Comparison of ENCODE assay signal across 13 mouse cellular contexts in the genomic region with DNA sequence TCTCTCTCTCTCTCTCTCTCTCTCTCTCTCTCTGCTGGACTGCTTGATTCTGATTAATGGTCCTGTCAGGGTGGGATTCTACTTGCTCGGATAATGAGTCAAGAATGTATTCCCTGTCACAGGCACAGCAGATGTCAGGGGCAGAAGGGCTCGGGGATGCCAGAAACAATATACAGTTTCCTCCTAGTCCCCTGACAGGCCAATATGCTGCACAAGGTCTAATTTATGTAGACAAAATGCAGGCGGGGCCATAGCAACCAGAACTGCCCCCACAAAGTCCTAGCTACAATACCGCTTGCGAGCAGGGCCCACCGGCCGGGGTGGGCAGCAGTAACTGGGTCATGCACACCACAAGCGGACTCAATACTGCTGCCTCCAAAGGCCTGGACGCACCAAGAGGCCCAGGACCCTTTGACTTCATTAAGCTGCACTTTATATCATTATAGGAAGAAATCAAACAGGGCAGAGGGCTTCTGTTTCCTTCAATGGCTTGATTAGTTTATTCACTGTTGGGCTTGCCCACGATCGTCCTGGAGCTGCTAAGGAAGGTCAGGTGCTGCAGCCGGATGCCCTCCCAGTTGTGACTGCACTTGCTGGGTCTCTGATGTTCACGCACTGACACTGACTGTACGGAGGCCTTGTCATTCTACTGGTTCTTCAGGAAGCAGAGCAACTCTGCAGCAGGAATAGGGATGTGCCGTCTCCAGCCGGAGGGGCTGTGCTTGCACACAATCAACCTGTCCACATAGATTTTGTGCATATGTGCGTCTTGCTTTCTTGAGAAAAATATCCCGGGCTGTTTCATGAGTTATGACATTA.
DNase-seq lines count a peak whose midpoint lies in the region; ATAC-seq and TF ChIP-seq lines count a peak whose summit lies in the region.
"Had no signal": no experiment of that assay in that cellular context is flagged by ENCODE, and none has a peak within 500 bp of the region (broad histone marks: within the 10 kb centered on the region; RNA-seq: fewer than 3 reads in every experiment).

No protein-coding gene starts in this region.

- TF ChIP-seq CTCF in hindbrain, postnatal 0 days (IDR thresholded peaks at IDR 0.05; ENCODE audit: low read depth), result no peak
- no peak for TF ChIP-seq CTCF in lung, postnatal 0 days (IDR thresholded peaks at IDR 0.05)

- DNase-seq in heart, embryonic 10.5 days (ENCODE audit: low spot score), result no peak
- no peak for DNase-seq in forebrain, embryonic 10.5 days (ENCODE audit: extremely low spot score, low spot score)
- peak; percentile 62 for DNase-seq in hindbrain, postnatal 0 days (ENCODE audit: low spot score)
- DNase-seq in layer of hippocampus, adult 11-12 months (ENCODE audit: low spot score), result no peak
- no peak for DNase-seq in lung, postnatal 0 days (ENCODE audit: low spot score)
- no peak for DNase-seq in right cerebral cortex, postnatal 25 days
- DNase-seq: adrenal gland, postnatal 36 days; cerebellum, postnatal 25 days; heart, postnatal 10 days; liver, postnatal 0 days had no signal

- H3K9ac ChIP-seq in heart, embryonic 12.5 days, result no peak overlapping the region
- H3K9ac ChIP-seq in hindbrain, postnatal 0 days (replicated peaks; ENCODE audit: low read length), result no peak overlapping the region
- no peak overlapping the region for H3K9ac ChIP-seq in neural tube, embryonic 14.5 days (replicated peaks; ENCODE audit: low read depth, low read length)
- H3K9ac ChIP-seq in lung, postnatal 0 days (replicated peaks; ENCODE audit: low read depth), result no peak overlapping the region
- H3K9ac ChIP-seq: liver, postnatal 0 days had no signal

- H3K9me3 ChIP-seq in heart, embryonic 10.5 days, result no peaks in the 10 kb centered on the region
- no peaks in the 10 kb centered on the region for H3K9me3 ChIP-seq in heart, embryonic 12.5 days (replicated peaks)
- H3K9me3 ChIP-seq in forebrain, embryonic 10.5 days, result no peaks in the 10 kb centered on the region
- H3K9me3 ChIP-seq in hindbrain, postnatal 0 days (ENCODE audit: low read length), result no peaks in the 10 kb centered on the region
- H3K9me3 ChIP-seq in neural tube, embryonic 14.5 days (ENCODE audit: control insufficient read depth, low read length), result no peaks in the 10 kb centered on the region
- H3K9me3 ChIP-seq in lung, postnatal 0 days (ENCODE audit: low read length), result no peaks in the 10 kb centered on the region

- H3K4me1 ChIP-seq in heart, embryonic 10.5 days, result peaks cover 9% of the 10 kb centered on the region; the same call in 1 of the 2 replicates
- 0 out of 2 replicates have a peak, but pooled peaks cover 3% of the 10 kb centered on the region for H3K4me1 ChIP-seq in heart, embryonic 12.5 days (replicated peaks)
- peaks cover 20% of the 10 kb centered on the region for H3K4me1 ChIP-seq in forebrain, embryonic 10.5 days
- H3K4me1 ChIP-seq in hindbrain, postnatal 0 days (ENCODE audit: insufficient read depth, low read length), result 0 out of 2 replicates have a peak, but pooled peaks cover 4% of the 10 kb centered on the region
- H3K4me1 ChIP-seq in neural tube, embryonic 14.5 days (ENCODE audit: control insufficient read depth, insufficient read depth, low read length), result peaks cover 6% of the 10 kb centered on the region; the same call in 1 of the 2 replicates
- no peaks in the 10 kb centered on the region for H3K4me1 ChIP-seq in lung, postnatal 0 days (ENCODE audit: insufficient read depth, low read depth, low read length)

- H3K27me3 ChIP-seq in heart, embryonic 10.5 days (ENCODE audit: insufficient read depth, poor library complexity, severe bottlenecking), result peaks cover 4% of the 10 kb centered on the region; the same call in 1 of the 2 replicates
- H3K27me3 ChIP-seq in heart, embryonic 12.5 days (replicated peaks), result peaks cover 8% of the 10 kb centered on the region; the same call in 1 of the 2 replicates
- H3K27me3 ChIP-seq in forebrain, embryonic 10.5 days (ENCODE audit: poor library complexity, severe bottlenecking), result no peaks in the 10 kb centered on the region
- H3K27me3 ChIP-seq in hindbrain, postnatal 0 days (ENCODE audit: insufficient read depth, low read length), result no peaks in the 10 kb centered on the region
- H3K27me3 ChIP-seq in neural tube, embryonic 14.5 days (ENCODE audit: control insufficient read depth, insufficient read depth, low read length), result no peaks in the 10 kb centered on the region
- 0 out of 2 replicates have a peak, but pooled peaks cover 4% of the 10 kb centered on the region for H3K27me3 ChIP-seq in lung, postnatal 0 days (replicated peaks; ENCODE audit: insufficient read depth, low read length)

- no peak for TF ChIP-seq EP300 in lung, postnatal 0 days (IDR thresholded peaks at IDR 0.05)

- no peak overlapping the region for H3K4me2 ChIP-seq in heart, embryonic 12.5 days
- H3K4me2 ChIP-seq in hindbrain, postnatal 0 days (ENCODE audit: low read depth, low read length), result no peak overlapping the region
- no peak overlapping the region for H3K4me2 ChIP-seq in neural tube, embryonic 14.5 days (ENCODE audit: low read depth, low read length)
- H3K4me2 ChIP-seq in lung, postnatal 0 days (replicated peaks; ENCODE audit: low read depth, low read length), result no peak overlapping the region

- 75% methylated on average over 18 of the region's 18 CpGs for WGBS in heart, embryonic 10.5 days
- 76% methylated on average over 18 of the region's 18 CpGs for WGBS in heart, embryonic 12.5 days
- 86% methylated on average over 18 of the region's 18 CpGs for WGBS in forebrain, embryonic 10.5 days
- 41% methylated on average over 18 of the region's 18 CpGs for whole genome bisulfite sequencing in hindbrain, postnatal 0 days
- WGBS in neural tube, embryonic 14.5 days, result 34% methylated on average over 18 of the region's 18 CpGs
- 51% methylated on average over 18 of the region's 18 CpGs for WGBS in lung, postnatal 0 days

- no peak for ATAC-seq in heart, embryonic 12.5 days (ENCODE audit: insufficient number of reproducible peaks, low FRiP score)
- peak; percentile 74 for ATAC-seq in hindbrain, postnatal 0 days
- peak; percentile 82; the same call in 1 of the 2 replicates for ATAC-seq in neural tube, embryonic 14.5 days (ENCODE audit: low read depth)
- ATAC-seq in lung, postnatal 0 days, result no peak
- ATAC-seq: liver, postnatal 0 days had no signal

- H3K4me3 ChIP-seq in heart, embryonic 10.5 days, result no peak overlapping the region
- no peak overlapping the region for H3K4me3 ChIP-seq in heart, embryonic 12.5 days
- no peak overlapping the region for H3K4me3 ChIP-seq in forebrain, embryonic 10.5 days
- no peak overlapping the region for H3K4me3 ChIP-seq in hindbrain, postnatal 0 days (ENCODE audit: low read length)
- no peak overlapping the region for H3K4me3 ChIP-seq in neural tube, embryonic 14.5 days (ENCODE audit: low read depth, low read length)
- H3K4me3 ChIP-seq in lung, postnatal 0 days (ENCODE audit: low read depth, low read length), result no peak overlapping the region
- H3K4me3 ChIP-seq: left cerebral cortex, adult 2 months had no signal

- peak overlapping the region; percentile 36; the same call in 1 of the 2 replicates for H3K27ac ChIP-seq in heart, embryonic 10.5 days
- no peak overlapping the region for H3K27ac ChIP-seq in heart, embryonic 12.5 days (ENCODE audit: poor library complexity, severe bottlenecking)
- H3K27ac ChIP-seq in forebrain, embryonic 10.5 days, result 0 out of 2 replicates have a peak overlapping the region, but pooled peaks have one; percentile 35
- H3K27ac ChIP-seq in hindbrain, postnatal 0 days, result no peak overlapping the region
- no peak overlapping the region for H3K27ac ChIP-seq in neural tube, embryonic 14.5 days (ENCODE audit: low read depth, low read length)
- H3K27ac ChIP-seq in lung, postnatal 0 days (ENCODE audit: low read length), result no peak overlapping the region
- H3K27ac ChIP-seq: left cerebral cortex, adult 2 months had no signal

- H3K36me3 ChIP-seq in heart, embryonic 10.5 days, result no peaks in the 10 kb centered on the region
- H3K36me3 ChIP-seq in heart, embryonic 12.5 days, result no peaks in the 10 kb centered on the region
- no peaks in the 10 kb centered on the region for H3K36me3 ChIP-seq in forebrain, embryonic 10.5 days (replicated peaks)
- no peaks in the 10 kb centered on the region for H3K36me3 ChIP-seq in hindbrain, postnatal 0 days (ENCODE audit: insufficient read depth, low read length)
- H3K36me3 ChIP-seq in neural tube, embryonic 14.5 days (ENCODE audit: control insufficient read depth, insufficient read depth, low read length), result no peaks in the 10 kb centered on the region
- H3K36me3 ChIP-seq in lung, postnatal 0 days (ENCODE audit: insufficient read depth, low read length), result no peaks in the 10 kb centered on the region

Comparison
In these comparisons a context has a peak if more than half of its experiments do, and no peak if none do; other contexts are left out.
1. H3K27ac ChIP-seq: peak in heart, embryonic 10.5 days (single experiment) and forebrain, embryonic 10.5 days (single experiment); none in heart, embryonic 12.5 days (single experiment), hindbrain, postnatal 0 days (single experiment), neural tube, embryonic 14.5 days (single experiment) and lung, postnatal 0 days (single experiment).
2. ATAC-seq: peak in hindbrain, postnatal 0 days (single experiment) and neural tube, embryonic 14.5 days (single experiment); none in heart, embryonic 12.5 days (single experiment) and lung, postnatal 0 days (single experiment).